Mouse (Mus musculus) limb, embryonic 12.5 days (tissue): ENCODE measurements around the gene Rap1b. TPM values are rescaled to one million over a fixed set of nuclear protein-coding genes. Genes with fewer than 3 reads are reported as not detected.

Experiments used
- ATAC-seq: fragments of 200-750 bp; cut with Nextera tagmentation; 2 replicates; pipeline ENCODE4 v1.8.0; 2017; ENCODE audit warnings: low read depth, moderate TSS enrichment; ENCODE audit not compliant: insufficient number of reproducible peaks, insufficient read depth, low FRiP score, low TSS enrichment
- H3K27ac ChIP-seq: fragments of 300-500 bp; sonication (generic); 2 replicates; pipeline ENCODE4 v1.5.1; 2016; ENCODE audit warnings: mild to moderate bottlenecking, moderate library complexity
- H3K27me3 ChIP-seq: fragments of 300-500 bp; sonication (generic); 2 replicates; pipeline ENCODE4 v1.6.1; 2016; ENCODE audit warnings: mild to moderate bottlenecking, moderate library complexity
- H3K36me3 ChIP-seq: fragments of 300-500 bp; sonication (generic); 2 replicates; pipeline ENCODE4 v1.6.1; 2016; ENCODE audit warnings: mild to moderate bottlenecking, moderate library complexity
- H3K4me1 ChIP-seq: fragments of 300-500 bp; sonication (generic); replicated peaks from 2 replicates; pipeline ENCODE4 v1.6.1; 2016
- H3K4me2 ChIP-seq: fragments of 300-500 bp; sonication (generic); 2 replicates; pipeline ENCODE4 v1.6.1; 2016; ENCODE audit warnings: mild to moderate bottlenecking, moderate library complexity
- H3K4me3 ChIP-seq: fragments of 300-500 bp; sonication (generic); replicated peaks from 2 replicates; pipeline ENCODE4 v1.5.1; 2016; ENCODE audit warnings: mild to moderate bottlenecking
- H3K9ac ChIP-seq: fragments of 300-500 bp; sonication (generic); replicated peaks from 2 replicates; pipeline ENCODE4 v1.6.1; 2016; ENCODE audit warnings: mild to moderate bottlenecking, moderate library complexity
- H3K9me3 ChIP-seq: fragments of 300-500 bp; sonication (generic); 2 replicates; pipeline ENCODE4 v1.6.1; 2016; ENCODE audit warnings: mild to moderate bottlenecking, moderate library complexity
- WGBS: fragments of 180-500 bp; shearing (Covaris S2); methylation state at CpG from one replicate; pipeline ENCODE4 v1.1.7; 2016; 5-methylcytosine and 5-hydroxymethylcytosine counted together
- polyA plus RNA-seq: library from polyadenylated mRNA; unstranded; fragments of >200 nt; fragmentation: Nextera tagmentation; extraction: Ambion mirVana; gene quantifications from 2 replicates; pipeline ENCODE4 v1.2.1, GENCODE M21; 2016

Gene Rap1b
- polyA plus RNA-seq, 1 experiment from 2014 or later: 146 TPM

DNA sequence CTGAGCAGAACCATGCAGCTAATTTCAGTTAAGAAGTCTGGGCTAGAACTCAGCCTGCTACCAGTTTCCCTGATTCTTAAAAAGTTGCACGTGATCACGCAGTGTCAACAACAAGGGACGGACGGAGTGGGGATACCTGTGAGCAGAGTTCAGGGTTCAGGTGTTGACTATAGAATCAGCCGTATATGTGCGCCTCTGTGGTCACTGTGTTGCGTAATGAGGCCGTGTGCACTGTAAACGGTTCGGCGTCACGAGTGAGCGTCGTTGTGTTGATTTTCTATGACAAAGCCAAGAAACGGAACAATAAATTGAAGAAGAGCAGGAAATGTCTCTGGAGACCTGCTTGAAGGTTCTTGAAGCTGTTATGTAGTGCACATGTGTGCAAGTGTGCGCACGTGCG is 30.6 kb upstream of the Rap1b start:
- no peaks in the 10 kb centered on the region for H3K27me3 ChIP-seq
- no peak overlapping the region for H3K27ac ChIP-seq
- no peak for ATAC-seq
- no peak overlapping the region for H3K9ac ChIP-seq
- H3K36me3 ChIP-seq: no peaks in the 10 kb centered on the region
- 0 out of 2 replicates have a peak, but pooled peaks cover 7% of the 10 kb centered on the region for H3K4me1 ChIP-seq
- H3K9me3 ChIP-seq: no peaks in the 10 kb centered on the region
- no peak overlapping the region for H3K4me3 ChIP-seq
- WGBS: 93% methylated on average over 18 of the region's 18 CpGs
- H3K4me2 ChIP-seq: no peak overlapping the region

DNA sequence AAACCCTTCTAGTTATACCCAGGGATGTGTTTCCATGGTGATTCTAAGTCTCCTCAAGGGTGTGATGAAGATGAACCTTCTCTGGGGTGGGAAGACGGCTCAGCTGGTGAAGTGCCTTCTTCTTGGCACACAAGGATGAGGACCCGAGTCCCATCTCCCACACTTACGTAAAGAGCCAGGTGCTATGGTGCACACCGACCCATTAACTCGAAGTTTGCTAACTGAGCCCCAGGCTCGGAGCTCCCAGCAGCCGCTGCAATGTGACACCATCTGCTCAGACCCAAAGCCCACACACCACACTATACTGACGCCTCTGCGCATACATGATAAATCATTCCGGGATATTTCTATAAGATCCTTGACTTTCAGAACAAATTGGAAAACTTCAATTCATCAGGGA is 29.1 kb upstream of the Rap1b start:
- no peak for ATAC-seq
- 56% methylated on average over 10 of the region's 10 CpGs for WGBS
- H3K27ac ChIP-seq: no peak overlapping the region

DNA sequence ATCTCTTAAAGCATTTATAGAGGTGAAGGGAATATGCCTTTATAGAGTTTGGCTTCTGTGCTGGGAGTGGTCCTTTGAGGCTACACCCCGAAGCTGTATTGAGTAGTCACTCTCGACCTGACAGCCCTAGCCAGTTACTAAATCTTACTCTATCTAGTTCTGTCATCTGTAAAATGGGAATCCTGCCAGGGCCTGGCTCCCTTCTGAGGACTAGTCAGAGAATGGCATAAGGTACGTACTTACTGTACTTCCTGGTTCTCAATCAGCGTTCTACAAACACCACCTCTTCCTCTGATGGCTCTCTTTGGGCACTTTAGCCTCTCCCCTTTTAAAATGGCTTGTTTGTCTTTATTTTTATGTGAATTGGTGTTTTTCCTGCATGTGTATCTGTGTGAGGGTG is 28.1 kb upstream of the Rap1b start:
- Histone ChIP-seq H3K27me3 (no peaks in the 10 kb centered on the region), H3K9me3 (no peaks in the 10 kb centered on the region), H3K9ac (no peak overlapping the region), H3K36me3 (no peaks in the 10 kb centered on the region), H3K27ac (no peak overlapping the region), H3K4me1 (0 out of 2 replicates have a peak, but pooled peaks cover 7% of the 10 kb centered on the region), H3K4me3 (no peak overlapping the region), H3K4me2 (no peak overlapping the region)
- 65% methylated on average over 4 of the region's 4 CpGs for WGBS
- ATAC-seq: no peak

More for the DNA sequence above, 29.1 kb upstream of the Rap1b start:
- Histone ChIP-seq H3K4me2 (no peak overlapping the region), H3K9ac (no peak overlapping the region), H3K27me3 (no peaks in the 10 kb centered on the region), H3K9me3 (no peaks in the 10 kb centered on the region), H3K36me3 (no peaks in the 10 kb centered on the region), H3K4me1 (0 out of 2 replicates have a peak, but pooled peaks cover 7% of the 10 kb centered on the region), H3K4me3 (no peak overlapping the region)

DNA sequence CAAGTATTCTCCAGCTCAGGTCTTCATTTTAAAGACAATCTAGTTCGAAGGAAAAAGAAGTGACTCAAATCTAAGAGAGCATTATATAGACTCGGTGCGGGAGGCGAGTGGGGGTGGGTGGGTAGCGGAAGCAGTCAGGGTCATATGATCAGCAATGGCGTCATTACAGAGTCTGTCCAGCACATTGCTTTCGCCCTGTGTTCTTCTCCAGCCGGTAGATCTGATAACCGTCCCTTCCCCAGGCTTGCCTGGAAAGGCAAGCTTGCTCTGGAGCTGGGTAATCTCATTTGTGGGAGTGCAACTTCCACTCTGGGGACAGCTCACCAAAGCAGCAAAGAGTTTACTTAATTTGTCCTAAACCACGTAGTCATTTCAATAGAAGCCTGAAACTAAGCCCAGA is 26.6 kb upstream of the Rap1b start:
- 0 out of 2 replicates have a peak, but pooled peaks cover 4% of the 10 kb centered on the region for H3K9me3 ChIP-seq
- no peak overlapping the region for H3K9ac ChIP-seq
- no peak for ATAC-seq
- 0 out of 2 replicates have a peak, but pooled peaks cover 7% of the 10 kb centered on the region for H3K4me1 ChIP-seq
- H3K4me2 ChIP-seq: no peak overlapping the region
- H3K36me3 ChIP-seq: no peaks in the 10 kb centered on the region
- H3K27ac ChIP-seq: no peak overlapping the region
- no peak overlapping the region for H3K4me3 ChIP-seq
- WGBS: 82% methylated on average over 10 of the region's 10 CpGs
- no peaks in the 10 kb centered on the region for H3K27me3 ChIP-seq

DNA sequence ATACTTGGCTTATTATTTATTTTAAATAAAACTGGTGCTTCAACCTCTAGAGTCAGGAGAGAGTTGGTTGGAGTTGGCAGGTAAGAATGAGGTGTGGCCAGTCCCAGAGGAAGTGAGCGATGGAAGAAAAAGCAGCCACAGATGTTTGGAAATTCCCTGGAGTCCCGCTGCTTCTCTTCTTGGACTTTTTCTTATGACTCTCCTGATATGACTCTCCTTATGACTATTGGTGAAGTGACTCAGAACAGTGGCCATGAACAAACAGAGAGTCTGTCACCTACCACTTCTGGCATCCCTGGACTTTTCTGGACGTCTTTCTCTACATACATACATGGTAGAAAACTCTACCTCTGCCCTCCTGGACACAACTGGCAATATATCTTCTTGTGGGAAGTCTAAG is 21.5 kb upstream of the Rap1b start:
- Histone ChIP-seq H3K9ac (no peak overlapping the region), H3K4me2 (no peak overlapping the region), H3K36me3 (no peaks in the 10 kb centered on the region), H3K4me3 (no peak overlapping the region), H3K27me3 (no peaks in the 10 kb centered on the region), H3K9me3 (0 out of 2 replicates have a peak, but pooled peaks cover 4% of the 10 kb centered on the region), H3K27ac (no peak overlapping the region), H3K4me1 (no peaks in the 10 kb centered on the region)
- WGBS: 84% methylated on average over 3 of the region's 3 CpGs
- ATAC-seq: no peak

DNA sequence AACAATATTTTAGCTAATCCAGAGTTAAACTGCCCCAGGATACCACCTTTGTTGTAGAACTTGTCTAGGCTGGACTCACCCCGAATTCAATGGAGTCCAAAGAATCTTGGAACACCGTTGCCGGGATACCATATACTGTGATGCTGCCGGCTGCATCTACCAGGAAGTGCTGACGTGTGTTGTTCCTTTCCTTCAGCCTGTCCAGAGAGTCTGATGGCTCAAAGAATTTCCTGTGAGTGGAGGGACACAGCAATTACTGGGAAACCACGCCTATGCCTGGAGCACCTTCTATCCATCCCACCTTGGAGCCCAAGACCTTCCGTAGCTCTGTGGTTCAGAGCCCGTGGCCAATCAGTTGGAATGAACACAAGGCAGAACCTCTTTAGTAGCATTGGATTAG is 20.8 kb upstream of the Rap1b start:
- no peak overlapping the region for H3K27ac ChIP-seq

DNA sequence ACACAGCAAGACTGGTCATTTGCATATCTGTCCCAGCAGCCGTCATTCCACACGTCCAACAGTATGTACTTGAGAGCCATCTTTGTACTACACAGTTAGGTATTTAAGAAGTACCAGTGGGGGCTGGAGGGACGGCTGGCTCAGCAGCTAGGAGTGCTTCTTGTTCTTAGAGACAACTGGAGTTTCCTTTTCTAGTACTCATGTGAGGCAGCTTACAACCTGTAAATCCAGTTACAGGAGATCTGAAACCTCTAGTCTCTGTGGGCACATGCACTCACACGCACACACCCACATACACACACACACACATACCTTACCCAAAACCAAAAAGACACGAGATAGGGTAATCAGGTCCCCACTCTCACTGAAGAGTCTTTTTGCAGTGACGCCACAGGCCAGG is 18.9 kb upstream of the Rap1b start:
- WGBS: 71% methylated on average over 6 of the region's 6 CpGs
- no peak overlapping the region for H3K27ac ChIP-seq
- H3K36me3 ChIP-seq: no peaks in the 10 kb centered on the region
- H3K4me3 ChIP-seq: no peak overlapping the region
- H3K4me1 ChIP-seq: no peaks in the 10 kb centered on the region
- no peak overlapping the region for H3K4me2 ChIP-seq
- H3K9ac ChIP-seq: no peak overlapping the region
- no peak for ATAC-seq
- no peaks in the 10 kb centered on the region for H3K27me3 ChIP-seq
- H3K9me3 ChIP-seq: 0 out of 2 replicates have a peak, but pooled peaks cover 4% of the 10 kb centered on the region

More for the DNA sequence above, 20.8 kb upstream of the Rap1b start:
- Histone ChIP-seq H3K9me3 (0 out of 2 replicates have a peak, but pooled peaks cover 4% of the 10 kb centered on the region), H3K36me3 (no peaks in the 10 kb centered on the region), H3K4me1 (no peaks in the 10 kb centered on the region), H3K4me3 (no peak overlapping the region), H3K9ac (no peak overlapping the region), H3K27me3 (no peaks in the 10 kb centered on the region), H3K4me2 (no peak overlapping the region)
- WGBS: 81% methylated on average over 8 of the region's 8 CpGs
- ATAC-seq: no peak

DNA sequence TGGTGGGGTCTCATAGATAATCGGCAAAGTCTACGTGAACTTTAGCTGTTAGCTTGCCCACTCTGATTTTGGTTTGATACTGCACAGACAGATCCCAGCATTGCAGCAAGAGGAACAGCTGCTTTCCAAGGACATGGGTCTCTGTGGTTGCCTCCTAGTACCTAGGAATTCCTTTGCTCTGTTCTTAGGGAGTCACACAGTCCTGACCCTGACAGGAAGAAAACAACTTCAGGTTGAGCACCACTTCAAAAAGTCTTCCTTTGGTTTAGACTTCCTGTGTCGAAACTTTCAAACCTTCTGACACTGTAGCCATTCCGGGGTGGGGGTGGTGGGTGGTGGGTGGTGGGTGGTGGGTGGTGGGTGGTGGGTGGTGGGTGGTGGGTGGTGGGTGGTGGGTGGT is 18.4 kb upstream of the Rap1b start:
- H3K4me2 ChIP-seq: no peak overlapping the region
- H3K9me3 ChIP-seq: 0 out of 2 replicates have a peak, but pooled peaks cover 4% of the 10 kb centered on the region
- no peaks in the 10 kb centered on the region for H3K36me3 ChIP-seq
- H3K9ac ChIP-seq: no peak overlapping the region
- H3K4me3 ChIP-seq: no peak overlapping the region
- H3K27me3 ChIP-seq: no peaks in the 10 kb centered on the region
- WGBS: 90% methylated on average over 4 of the region's 4 CpGs
- no peaks in the 10 kb centered on the region for H3K4me1 ChIP-seq
- ATAC-seq: no peak
- H3K27ac ChIP-seq: no peak overlapping the region

DNA sequence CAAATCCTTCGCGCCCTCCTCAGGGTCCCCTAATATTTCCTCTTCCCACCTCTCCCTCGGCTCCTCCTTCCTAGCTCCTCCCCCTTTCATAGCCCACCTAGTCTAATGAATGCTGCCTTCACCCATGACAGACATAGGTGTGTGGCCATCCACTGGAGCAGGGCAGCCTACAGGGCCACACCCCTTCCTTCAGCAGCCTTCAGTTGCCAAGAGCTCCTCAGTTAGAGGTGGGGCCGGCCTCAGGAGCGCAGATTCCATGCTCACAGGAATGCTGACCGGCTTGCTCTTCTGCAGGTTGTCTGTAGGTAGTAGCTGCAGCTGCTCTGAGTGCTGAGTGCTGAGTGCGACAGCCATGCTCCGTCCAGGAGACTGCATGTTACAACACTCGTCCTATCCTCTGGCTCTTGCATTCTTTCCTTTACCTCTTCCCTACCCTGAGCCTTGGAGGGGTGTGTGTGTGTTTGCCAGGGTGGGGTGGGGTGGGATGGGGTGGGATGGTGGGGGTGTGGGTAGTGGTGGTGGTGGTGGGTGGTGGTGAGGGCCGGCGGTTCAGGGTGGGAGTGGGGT is 16.3 kb upstream of the Rap1b start:
- 69% methylated on average over 11 of the region's 11 CpGs for WGBS
- no peaks in the 10 kb centered on the region for H3K27me3 ChIP-seq
- H3K9me3 ChIP-seq: no peaks in the 10 kb centered on the region
- no peak overlapping the region for H3K4me2 ChIP-seq
- no peak overlapping the region for H3K9ac ChIP-seq
- no peak overlapping the region for H3K27ac ChIP-seq
- 0 out of 2 replicates have a peak, but pooled peaks have one; percentile 47 for ATAC-seq
- H3K36me3 ChIP-seq: no peaks in the 10 kb centered on the region
- no peak overlapping the region for H3K4me3 ChIP-seq
- H3K4me1 ChIP-seq: no peaks in the 10 kb centered on the region

DNA sequence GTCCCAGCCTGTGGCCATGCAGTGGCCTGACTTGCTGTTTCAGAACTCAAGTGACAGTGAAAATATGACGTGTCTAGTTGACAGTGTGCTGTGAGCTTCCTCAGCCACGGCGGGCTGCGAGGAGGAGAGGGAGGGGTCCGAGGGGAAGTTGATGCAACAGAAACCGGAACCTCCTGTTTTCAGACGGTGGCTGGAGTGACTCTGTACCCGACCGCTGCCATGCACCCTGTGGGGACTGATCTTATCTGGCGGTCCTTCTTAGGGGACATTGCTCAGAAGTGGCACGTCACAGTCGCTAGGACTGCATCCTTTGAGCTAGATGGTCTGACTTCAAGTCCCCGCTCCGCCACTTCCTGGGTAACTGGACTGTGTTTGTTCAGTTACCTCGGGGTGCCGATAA is 15.1 kb upstream of the Rap1b start:
- Histone ChIP-seq H3K4me1 (no peaks in the 10 kb centered on the region), H3K4me3 (no peak overlapping the region), H3K9me3 (no peaks in the 10 kb centered on the region), H3K27me3 (no peaks in the 10 kb centered on the region), H3K9ac (no peak overlapping the region), H3K27ac (no peak overlapping the region), H3K4me2 (no peak overlapping the region), H3K36me3 (no peaks in the 10 kb centered on the region)
- 84% methylated on average over 15 of the region's 16 CpGs for WGBS
- no peak for ATAC-seq

DNA sequence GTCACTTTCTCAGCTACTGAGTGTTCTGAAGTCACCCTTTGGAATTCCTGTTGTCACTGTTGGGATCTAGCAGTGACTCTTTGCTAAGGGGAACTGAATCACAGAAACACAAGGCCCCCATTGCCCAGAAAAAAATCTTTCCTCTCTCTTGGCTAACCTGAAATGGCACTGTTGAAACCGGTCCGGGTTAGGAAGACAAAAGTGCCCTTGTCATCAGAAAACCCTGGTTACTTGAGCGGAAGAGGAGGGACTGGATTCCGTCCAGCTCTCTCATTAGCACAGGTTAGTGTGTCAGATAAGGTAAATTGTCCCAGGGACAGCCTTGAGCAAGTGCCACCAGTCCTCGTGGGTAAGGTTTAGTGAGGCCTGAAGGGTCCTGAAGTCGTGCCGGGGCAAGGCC is 14.5 kb upstream of the Rap1b start:
- Histone ChIP-seq H3K4me3 (no peak overlapping the region), H3K4me2 (no peak overlapping the region), H3K4me1 (no peaks in the 10 kb centered on the region), H3K9me3 (no peaks in the 10 kb centered on the region), H3K36me3 (no peaks in the 10 kb centered on the region), H3K27me3 (no peaks in the 10 kb centered on the region), H3K9ac (no peak overlapping the region), H3K27ac (no peak overlapping the region)
- ATAC-seq: no peak
- WGBS: 84% methylated on average over 7 of the region's 7 CpGs

DNA sequence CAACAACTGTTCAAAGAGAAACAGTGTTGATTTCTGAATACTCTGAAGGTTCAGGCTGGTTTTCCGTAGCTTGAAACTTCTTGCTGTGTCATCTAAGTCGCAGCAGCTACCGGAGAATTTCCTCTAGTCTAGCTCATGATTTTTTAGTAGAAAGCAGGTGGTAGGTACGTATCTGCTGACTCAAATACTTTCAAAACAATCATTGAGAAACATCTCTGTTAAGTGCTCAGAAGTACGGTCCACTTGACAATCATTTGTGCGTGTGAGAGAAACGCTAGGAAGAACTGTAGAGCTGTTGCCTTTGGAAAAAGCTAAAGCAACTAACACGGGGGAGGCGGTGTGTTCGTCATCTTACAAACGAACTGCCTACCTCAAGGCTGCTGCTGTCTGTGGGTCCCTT is 14.0 kb upstream of the Rap1b start:
- H3K4me1 ChIP-seq: no peaks in the 10 kb centered on the region
- no peaks in the 10 kb centered on the region for H3K9me3 ChIP-seq
- no peaks in the 10 kb centered on the region for H3K27me3 ChIP-seq
- no peaks in the 10 kb centered on the region for H3K36me3 ChIP-seq
- H3K4me3 ChIP-seq: no peak overlapping the region
- H3K9ac ChIP-seq: no peak overlapping the region
- no peak for ATAC-seq
- H3K4me2 ChIP-seq: no peak overlapping the region
- H3K27ac ChIP-seq: no peak overlapping the region
- WGBS: 88% methylated on average over 11 of the region's 11 CpGs
